Mouse (Mus musculus) thymus, adult 2 months (tissue): ENCODE measurements around the gene Tmem170b.

Experiments used
- CTCF ChIP-seq: fragments of 200-500 bp; IDR thresholded peaks from 2 replicates; pipeline ENCODE4 v1.5.1; 2012; ENCODE audit warnings: mild to moderate bottlenecking, control low read depth, low read length, moderate library complexity, borderline replicate concordance; ENCODE audit not compliant: control insufficient read depth, poor library complexity, insufficient read depth; ENCODE audit errors: extremely low read depth
- POLR2A ChIP-seq: fragments of 200-500 bp; IDR thresholded peaks from 2 replicates; pipeline ENCODE4 v1.6.1; 2012; ENCODE audit warnings: mild to moderate bottlenecking, low read length, control low read depth, moderate library complexity; ENCODE audit not compliant: control insufficient read depth, poor library complexity, insufficient read depth; ENCODE audit errors: extremely low read depth

DNA sequence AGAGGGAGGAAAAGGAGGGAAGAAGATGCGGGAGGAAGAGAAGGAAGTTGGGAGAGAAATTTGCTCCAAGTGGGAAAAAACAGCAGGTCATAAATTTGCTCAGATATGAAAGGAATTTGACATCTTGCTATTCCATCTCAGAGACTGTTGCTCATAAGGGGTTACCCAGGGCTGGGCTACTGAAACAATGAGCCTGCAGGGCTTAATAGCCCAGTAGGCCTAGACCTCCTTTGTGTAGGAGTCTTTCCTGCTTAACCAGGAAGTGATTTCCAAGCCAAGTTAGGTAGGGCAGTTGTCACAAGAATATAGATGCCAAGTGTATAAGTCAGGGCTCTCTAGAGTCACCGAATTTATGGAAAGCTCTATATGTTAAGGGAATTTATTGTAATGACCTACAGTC lies 48.1 kb downstream of the Tmem170b start:
- TF ChIP-seq POLR2A: no peak
- no peak for TF ChIP-seq CTCF
